Mouse (Mus musculus): ENCODE data around the gene Tas1r1. TPM values are rescaled to one million over a fixed set of nuclear protein-coding genes. Genes with fewer than 3 reads are reported as not detected.

Gene Tas1r1
- polyA plus RNA-seq (2016; fragmentation: Nextera tagmentation; extraction: Ambion mirVana), result 0.48 and 0.79 TPM in 2 replicates

DNA sequence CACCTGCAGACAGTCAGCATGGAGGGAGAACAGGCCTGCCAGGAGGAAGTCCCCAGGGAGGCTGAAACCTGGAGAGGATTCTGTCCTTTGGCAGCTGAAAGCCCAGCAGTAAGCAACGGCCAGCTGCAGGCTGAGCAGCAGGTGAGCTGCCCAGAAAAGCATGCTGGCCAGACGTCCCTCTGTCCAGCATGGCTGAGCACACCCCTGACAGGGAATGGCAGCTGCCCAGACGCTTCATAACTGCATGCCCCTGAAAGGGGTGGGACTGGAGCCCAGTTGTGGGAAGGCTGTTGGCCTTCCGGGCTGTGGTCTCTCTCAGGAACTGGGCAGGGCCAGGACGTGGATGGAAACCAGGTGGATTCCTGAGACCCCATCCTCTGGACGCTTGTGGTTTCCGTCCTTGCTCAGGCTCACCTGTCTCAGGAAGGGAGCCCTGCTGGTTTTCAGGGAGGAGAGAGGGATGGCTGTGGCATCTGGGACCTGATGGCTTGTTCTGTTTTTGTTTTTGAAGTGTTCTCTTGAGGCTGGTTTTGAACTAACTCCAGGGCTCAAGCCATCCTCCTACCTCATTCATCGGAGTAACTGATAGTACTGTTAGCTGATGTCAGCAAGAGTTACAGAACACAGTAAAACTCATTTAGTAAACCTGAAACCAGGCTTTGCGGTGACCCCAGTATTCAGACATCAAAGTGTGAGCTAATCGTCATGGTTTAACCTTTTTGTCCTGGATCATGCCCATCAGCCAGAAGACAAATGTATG lies at the start of gene Tas1r1:
Gene Tas1r1, minus strand, starts transcription at position 344 of the 760 bp plus-strand sequence.
- Histone ChIP-seq H3K9me3 (no peaks in the 10 kb centered on the region), H3K27ac (peak within 1 kb of the TSS; percentile 90), H3K4me1 (peaks cover 32% of the 10 kb centered on the region), H3K36me3 (replicated peaks) (peaks cover 26% of the 10 kb centered on the region), H3K4me3 (peak within 1 kb of the TSS; percentile 100), H3K27me3 (ENCODE audit: poor library complexity, severe bottlenecking) (peaks cover 4% of the 10 kb centered on the region; the same call in 1 of the 2 replicates)
- 49% methylated on average over 10 of the region's 10 CpGs for WGBS
- DNase-seq (ENCODE audit: extremely low spot score, low spot score), result no peak

GRCm38 (mm10) chr4:152088133-152088532 lies 49.8 kb upstream of the Tas1r1 start:
- Histone ChIP-seq H3K4me1 (peaks cover 38% of the 10 kb centered on the region), H3K27me3 (ENCODE audit: poor library complexity, severe bottlenecking) (peaks cover 43% of the 10 kb centered on the region), H3K36me3 (replicated peaks) (no peaks in the 10 kb centered on the region), H3K9me3 (no peaks in the 10 kb centered on the region), H3K27ac (no peak overlapping the region), H3K4me3 (peak overlapping the region; percentile 86)
- DNase-seq (ENCODE audit: extremely low spot score, low spot score), result no peak
- 40% methylated on average over 4 of the region's 4 CpGs for WGBS

- Histone ChIP-seq H3K4me3 (peak overlapping the region; percentile 86), H3K4me1 (peaks cover 34% of the 10 kb centered on the region), H3K27me3 (ENCODE audit: poor library complexity, severe bottlenecking) (peaks cover 43% of the 10 kb centered on the region), H3K36me3 (replicated peaks) (no peaks in the 10 kb centered on the region), H3K27ac (peak overlapping the region; percentile 90), H3K9me3 (no peaks in the 10 kb centered on the region)
- WGBS, result 5% methylated on average over 12 of the region's 12 CpGs
- DNase-seq (ENCODE audit: extremely low spot score, low spot score), result no peak
Measured at GRCm38 (mm10) chr4:152087211-152088081, 49.1 kb upstream of the Tas1r1 start.

- WGBS, result under 1% methylated on average over 78 of the region's 92 CpGs
- Histone ChIP-seq H3K9me3 (no peaks in the 10 kb centered on the region), H3K4me1 (peaks cover 33% of the 10 kb centered on the region), H3K27me3 (ENCODE audit: poor library complexity, severe bottlenecking) (peaks cover 43% of the 10 kb centered on the region), H3K27ac (peak overlapping the region; percentile 90), H3K4me3 (peak overlapping the region; percentile 86), H3K36me3 (replicated peaks) (no peaks in the 10 kb centered on the region)
- peak; percentile 60 for DNase-seq (ENCODE audit: extremely low spot score, low spot score)
Measured at GRCm38 (mm10) chr4:152086505-152087210, 48.3 kb upstream of the Tas1r1 start.

DNA sequence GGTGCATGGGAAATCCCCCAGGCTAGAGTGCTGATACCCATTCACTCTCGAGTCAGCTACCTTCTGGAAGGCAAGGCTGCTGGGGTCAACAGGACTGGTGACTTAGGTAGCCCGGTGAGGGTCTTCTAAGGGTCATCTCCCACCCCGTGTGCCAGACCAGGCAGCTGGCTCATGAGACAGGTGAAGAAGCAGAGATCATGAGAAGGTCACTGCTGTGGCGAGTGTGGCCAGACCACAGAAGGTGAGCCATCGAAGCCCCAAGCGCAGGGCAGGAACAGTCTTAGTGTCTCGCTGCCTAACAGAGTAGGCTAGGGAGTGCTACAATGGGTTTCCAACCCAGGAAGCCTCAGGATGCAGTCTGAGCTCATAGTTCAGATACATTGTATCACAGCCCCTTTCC lies 46.2 kb upstream of the Tas1r1 start:
- H3K4me1 ChIP-seq, result peaks cover 32% of the 10 kb centered on the region
- no peaks in the 10 kb centered on the region for H3K9me3 ChIP-seq
- H3K27ac ChIP-seq, result no peak overlapping the region
- no peak overlapping the region for H3K4me3 ChIP-seq
- H3K27me3 ChIP-seq (ENCODE audit: poor library complexity, severe bottlenecking), result peaks cover 43% of the 10 kb centered on the region
- WGBS, result 89% methylated on average over 7 of the region's 7 CpGs
- H3K36me3 ChIP-seq (replicated peaks), result no peaks in the 10 kb centered on the region
- no peak for DNase-seq (ENCODE audit: extremely low spot score, low spot score)

- Histone ChIP-seq H3K4me3 (no peak overlapping the region), H3K27ac (no peak overlapping the region), H3K4me1 (peaks cover 25% of the 10 kb centered on the region), H3K36me3 (replicated peaks) (no peaks in the 10 kb centered on the region), H3K27me3 (ENCODE audit: poor library complexity, severe bottlenecking) (peaks cover 38% of the 10 kb centered on the region), H3K9me3 (no peaks in the 10 kb centered on the region)
- DNase-seq (ENCODE audit: extremely low spot score, low spot score), result no peak
- WGBS, result 60% methylated on average over 7 of the region's 7 CpGs
Measured at GRCm38 (mm10) chr4:152083611-152084220, 45.3 kb upstream of the Tas1r1 start.

- WGBS, result 75% methylated on average over 7 of the region's 7 CpGs
- H3K27ac ChIP-seq, result no peak overlapping the region
- H3K4me1 ChIP-seq, result peaks cover 13% of the 10 kb centered on the region
- H3K9me3 ChIP-seq, result no peaks in the 10 kb centered on the region
- H3K27me3 ChIP-seq (ENCODE audit: poor library complexity, severe bottlenecking), result peaks cover 9% of the 10 kb centered on the region
- DNase-seq (ENCODE audit: extremely low spot score, low spot score), result no peak
- no peaks in the 10 kb centered on the region for H3K36me3 ChIP-seq (replicated peaks)
- no peak overlapping the region for H3K4me3 ChIP-seq
Measured at GRCm38 (mm10) chr4:152079931-152080330, 41.6 kb upstream of the Tas1r1 start.

GRCm38 (mm10) chr4:152079261-152079660 lies 40.9 kb upstream of the Tas1r1 start:
- Histone ChIP-seq H3K27ac (no peak overlapping the region), H3K27me3 (ENCODE audit: poor library complexity, severe bottlenecking) (peaks cover 3% of the 10 kb centered on the region; the same call in 1 of the 2 replicates), H3K4me3 (no peak overlapping the region), H3K9me3 (no peaks in the 10 kb centered on the region), H3K4me1 (peaks cover 13% of the 10 kb centered on the region), H3K36me3 (replicated peaks) (no peaks in the 10 kb centered on the region)
- WGBS, result 87% methylated on average over 3 of the region's 3 CpGs
- no peak for DNase-seq (ENCODE audit: extremely low spot score, low spot score)

DNA sequence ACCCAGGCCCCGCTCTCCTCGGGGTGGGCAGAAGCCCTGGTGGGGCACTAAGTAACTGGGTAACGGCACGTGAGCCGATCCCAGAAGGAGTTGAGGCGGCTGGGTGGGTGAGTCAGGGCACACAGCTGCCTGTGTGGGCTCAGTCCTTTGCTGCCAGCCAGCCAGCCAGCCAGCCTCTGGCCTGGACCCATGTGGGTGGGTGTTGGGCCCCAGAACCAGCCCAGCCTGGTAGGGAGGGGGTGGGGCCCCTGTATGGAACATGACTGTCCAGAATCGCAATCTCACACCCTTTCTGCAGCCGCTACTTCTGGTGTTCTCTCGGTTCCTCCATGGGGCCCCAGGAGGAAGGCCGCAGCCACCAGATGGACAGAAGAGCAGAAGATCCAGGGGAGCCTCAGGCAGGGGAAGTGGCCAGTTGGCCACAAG lies 39.8 kb upstream of the Tas1r1 start:
- Histone ChIP-seq H3K27ac (no peak overlapping the region), H3K4me1 (peaks cover 13% of the 10 kb centered on the region), H3K27me3 (ENCODE audit: poor library complexity, severe bottlenecking) (no peaks in the 10 kb centered on the region), H3K36me3 (replicated peaks) (no peaks in the 10 kb centered on the region), H3K4me3 (no peak overlapping the region), H3K9me3 (no peaks in the 10 kb centered on the region)
- DNase-seq (ENCODE audit: extremely low spot score, low spot score), result no peak
- 94% methylated on average over 10 of the region's 10 CpGs for WGBS

- Histone ChIP-seq H3K9me3 (no peaks in the 10 kb centered on the region), H3K27ac (no peak overlapping the region), H3K4me3 (no peak overlapping the region), H3K27me3 (ENCODE audit: poor library complexity, severe bottlenecking) (no peaks in the 10 kb centered on the region), H3K36me3 (replicated peaks) (no peaks in the 10 kb centered on the region), H3K4me1 (peaks cover 20% of the 10 kb centered on the region)
- 89% methylated on average over 9 of the region's 9 CpGs for WGBS
- no peak for DNase-seq (ENCODE audit: extremely low spot score, low spot score)
Measured at GRCm38 (mm10) chr4:152077191-152077590, 38.8 kb upstream of the Tas1r1 start.

DNA sequence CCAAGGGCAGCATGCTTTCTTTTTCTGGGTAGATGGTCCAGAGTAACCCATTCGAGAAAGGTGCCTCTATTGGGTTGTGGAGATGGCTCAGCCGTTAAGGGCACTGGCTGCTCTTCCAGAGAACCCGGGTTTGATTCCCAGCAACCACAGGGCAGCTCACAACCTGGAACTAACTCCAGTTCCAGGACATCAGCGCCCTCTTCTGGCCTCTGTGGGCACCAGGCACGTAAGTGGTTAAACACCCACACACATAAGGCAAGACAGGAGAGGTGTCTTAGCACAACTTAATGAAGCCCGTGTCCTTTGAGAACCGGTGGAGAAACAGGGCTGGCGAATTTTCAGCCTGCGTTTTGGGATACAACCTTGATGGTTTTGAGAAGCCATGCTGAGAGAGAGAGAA lies 36.2 kb upstream of the Tas1r1 start:
- Histone ChIP-seq H3K36me3 (replicated peaks) (no peaks in the 10 kb centered on the region), H3K27ac (no peak overlapping the region), H3K4me3 (no peak overlapping the region), H3K9me3 (no peaks in the 10 kb centered on the region), H3K27me3 (ENCODE audit: poor library complexity, severe bottlenecking) (no peaks in the 10 kb centered on the region), H3K4me1 (peaks cover 29% of the 10 kb centered on the region)
- no peak for DNase-seq (ENCODE audit: extremely low spot score, low spot score)
- WGBS, result 83% methylated on average over 9 of the region's 9 CpGs

GRCm38 (mm10) chr4:152073715-152074114 lies 35.3 kb upstream of the Tas1r1 start:
- H3K27me3 ChIP-seq (ENCODE audit: poor library complexity, severe bottlenecking), result no peaks in the 10 kb centered on the region
- DNase-seq (ENCODE audit: extremely low spot score, low spot score), result no peak
- H3K4me1 ChIP-seq, result peaks cover 29% of the 10 kb centered on the region
- no peak overlapping the region for H3K4me3 ChIP-seq
- WGBS, result 84% methylated on average over 6 of the region's 6 CpGs
- H3K36me3 ChIP-seq (replicated peaks), result no peaks in the 10 kb centered on the region
- H3K9me3 ChIP-seq, result no peaks in the 10 kb centered on the region
- 0 out of 2 replicates have a peak overlapping the region, but pooled peaks have one; percentile 20 for H3K27ac ChIP-seq
